Comparison of ENCODE assay signal across 29 mouse cellular contexts in genomic region chrX:12494535-12494934, GRCm38 (mm10).
A peak's percentile ranks its signal among the peaks of the same experiment; 100 is the strongest.
DNase-seq lines count a peak whose midpoint lies in the region; ATAC-seq and TF ChIP-seq lines count a peak whose summit lies in the region.
"Had no signal": no experiment of that assay in that cellular context is flagged by ENCODE, and none has a peak within 500 bp of the region (broad histone marks: within the 10 kb centered on the region; RNA-seq: fewer than 3 reads in every experiment).

No protein-coding gene starts in this region.

- H3K27me3 ChIP-seq in liver, embryonic 13.5 days = no peaks in the 10 kb centered on the region
- peaks cover 5% of the 10 kb centered on the region; the same call in 1 of the 2 replicates for H3K27me3 ChIP-seq in liver, embryonic 11.5 days (replicated peaks; ENCODE audit: control insufficient read depth, insufficient read depth, low read length)
- H3K27me3 ChIP-seq in G1E (ENCODE audit: insufficient read depth, low read length) = no peaks in the 10 kb centered on the region
- H3K27me3 ChIP-seq in intestine, embryonic 15.5 days (replicated peaks) = no peaks in the 10 kb centered on the region; the same call in 1 of the 2 replicates
- H3K27me3 ChIP-seq: CH12.LX; embryonic facial prominence, embryonic 12.5 days; forebrain, embryonic 15.5 days; hindbrain, embryonic 15.5 days; liver, embryonic 15.5 days; lung, embryonic 15.5 days; midbrain, embryonic 12.5 days; neural tube, embryonic 13.5 days had no signal

- ATAC-seq in liver, embryonic 13.5 days (ENCODE audit: low read depth) = peak; percentile 43; the same call in 1 of the 2 replicates
- ATAC-seq in liver, embryonic 11.5 days (replicated peaks; ENCODE audit: low FRiP score) = no peak
- peak; percentile 65 for ATAC-seq in G1E (ENCODE audit: extremely low read depth, insufficient number of reproducible peaks, low FRiP score, poor library complexity, severe bottlenecking)
- 0 out of 2 replicates have a peak, but pooled peaks have one; percentile 22 for ATAC-seq in common myeloid progenitor, adult 5-6 weeks (replicated peaks; ENCODE audit: low read depth, poor library complexity, severe bottlenecking)
- no peak for ATAC-seq in intestine, embryonic 15.5 days
- ATAC-seq: forebrain, embryonic 15.5 days; inflammation-experienced regulatory T-cells, adult 6 months had no signal

- no peak overlapping the region for H3K4me2 ChIP-seq in liver, embryonic 13.5 days
- no peak overlapping the region for H3K4me2 ChIP-seq in liver, embryonic 11.5 days
- no peak overlapping the region for H3K4me2 ChIP-seq in intestine, embryonic 15.5 days (replicated peaks)
- H3K4me2 ChIP-seq: embryonic facial prominence, embryonic 12.5 days; forebrain, embryonic 15.5 days; heart, embryonic 13.5 days; hindbrain, embryonic 15.5 days; limb, embryonic 12.5 days; liver, embryonic 15.5 days; lung, embryonic 15.5 days; midbrain, embryonic 12.5 days; neural tube, embryonic 13.5 days had no signal

- WGBS in liver, embryonic 13.5 days (ENCODE audit: insufficient replicate concordance) = 37% methylated on average over 6 of the region's 6 CpGs
- WGBS in liver, embryonic 11.5 days = 55% methylated on average over 6 of the region's 6 CpGs
- 73% methylated on average over 6 of the region's 6 CpGs for WGBS in intestine, embryonic 15.5 days

- TF ChIP-seq CTCF in G1E (IDR thresholded peaks at IDR 0.05; ENCODE audit: low read depth, low read length) = no peak

- peak; percentile 17 to 47 for DNase-seq in adrenal gland, adult (ENCODE audit: inconsistent age in 2 of 2, low spot score in 1 of 2)
- no peak for DNase-seq in adrenal gland, postnatal 10 days
- peak; percentile 2 for DNase-seq in liver, embryonic 13.5 days
- DNase-seq in liver, embryonic 11.5 days (ENCODE audit: low spot score) = no peak
- DNase-seq in G1E (ENCODE audit: low spot score) (peak; percentile 8), adipocyte (ENCODE audit: low spot score) (no peak)
- DNase-seq: cerebellum, adult 2 months; cerebellum, postnatal 25 days; heart, postnatal 14 days; kidney, adult 18-20 months; kidney, postnatal 36 days; right cerebral cortex, postnatal 14 days; thymus, postnatal 36 days had no signal

- H3K27ac ChIP-seq in liver, embryonic 13.5 days = no peak overlapping the region
- no peak overlapping the region for H3K27ac ChIP-seq in liver, embryonic 11.5 days (ENCODE audit: low read depth, low read length)
- no peak overlapping the region for H3K27ac ChIP-seq in intestine, embryonic 15.5 days
- H3K27ac ChIP-seq: embryonic facial prominence, embryonic 12.5 days; forebrain, embryonic 15.5 days; heart, embryonic 13.5 days; hindbrain, embryonic 10.5 days; hindbrain, embryonic 15.5 days; layer of hippocampus, adult 2 months; left cerebral cortex, adult 2 months; limb, embryonic 12.5 days; liver, embryonic 15.5 days; lung, embryonic 15.5 days; midbrain, embryonic 12.5 days; neural tube, embryonic 13.5 days had no signal

- no peak overlapping the region for H3K9ac ChIP-seq in liver, embryonic 13.5 days
- no peak overlapping the region for H3K9ac ChIP-seq in liver, embryonic 11.5 days (ENCODE audit: low read depth, low read length)
- H3K9ac ChIP-seq in intestine, embryonic 15.5 days = no peak overlapping the region
- H3K9ac ChIP-seq: embryonic facial prominence, embryonic 12.5 days; forebrain, embryonic 15.5 days; heart, embryonic 13.5 days; hindbrain, embryonic 15.5 days; limb, embryonic 12.5 days; liver, embryonic 15.5 days; lung, embryonic 15.5 days; midbrain, embryonic 12.5 days; neural tube, embryonic 13.5 days had no signal

- H3K4me3 ChIP-seq in liver, embryonic 13.5 days (replicated peaks) = no peak overlapping the region
- H3K4me3 ChIP-seq in liver, embryonic 11.5 days (ENCODE audit: low read depth, low read length) = no peak overlapping the region
- H3K4me3 ChIP-seq in G1E (ENCODE audit: low read depth, low read length) = peak overlapping the region; percentile 33; the same call in 1 of the 2 replicates
- H3K4me3 ChIP-seq in intestine, embryonic 15.5 days (replicated peaks) = no peak overlapping the region
- H3K4me3 ChIP-seq: embryonic facial prominence, embryonic 12.5 days; forebrain, embryonic 15.5 days; heart, embryonic 13.5 days; hindbrain, embryonic 10.5 days; hindbrain, embryonic 15.5 days; layer of hippocampus, adult 2 months; left cerebral cortex, adult 2 months; limb, embryonic 12.5 days; liver, embryonic 15.5 days; lung, embryonic 15.5 days; midbrain, embryonic 12.5 days; neural tube, embryonic 13.5 days had no signal

- H3K9me3 ChIP-seq in liver, embryonic 13.5 days (replicated peaks) = no peaks in the 10 kb centered on the region
- H3K9me3 ChIP-seq in liver, embryonic 11.5 days (ENCODE audit: control insufficient read depth, low read length) = no peaks in the 10 kb centered on the region
- H3K9me3 ChIP-seq in G1E (replicated peaks) = peaks cover 3% of the 10 kb centered on the region
- no peaks in the 10 kb centered on the region for H3K9me3 ChIP-seq in intestine, embryonic 15.5 days
- H3K9me3 ChIP-seq: embryonic facial prominence, embryonic 12.5 days; forebrain, embryonic 15.5 days; heart, embryonic 13.5 days; hindbrain, embryonic 10.5 days; hindbrain, embryonic 15.5 days; limb, embryonic 12.5 days; liver, embryonic 15.5 days; lung, embryonic 15.5 days; midbrain, embryonic 12.5 days; neural tube, embryonic 13.5 days had no signal

- H3K36me3 ChIP-seq in liver, embryonic 13.5 days = no peaks in the 10 kb centered on the region
- no peaks in the 10 kb centered on the region for H3K36me3 ChIP-seq in liver, embryonic 11.5 days (ENCODE audit: control insufficient read depth, insufficient read depth, low read length)
- no peaks in the 10 kb centered on the region for H3K36me3 ChIP-seq in G1E (replicated peaks)
- H3K36me3 ChIP-seq in intestine, embryonic 15.5 days = no peaks in the 10 kb centered on the region
- H3K36me3 ChIP-seq: embryonic facial prominence, embryonic 12.5 days; forebrain, embryonic 15.5 days; heart, embryonic 13.5 days; hindbrain, embryonic 10.5 days; hindbrain, embryonic 15.5 days; limb, embryonic 12.5 days; liver, embryonic 15.5 days; lung, embryonic 15.5 days; midbrain, embryonic 12.5 days; neural tube, embryonic 13.5 days had no signal

- peaks cover 23% of the 10 kb centered on the region; the same call in 1 of the 2 replicates for H3K4me1 ChIP-seq in liver, embryonic 13.5 days (replicated peaks)
- H3K4me1 ChIP-seq in liver, embryonic 11.5 days (replicated peaks; ENCODE audit: control insufficient read depth, insufficient read depth, low read length) = no peaks in the 10 kb centered on the region
- peaks cover 48% of the 10 kb centered on the region for H3K4me1 ChIP-seq in G1E (ENCODE audit: insufficient read depth, low read depth, low read length)
- H3K4me1 ChIP-seq in intestine, embryonic 15.5 days (replicated peaks) = no peaks in the 10 kb centered on the region
- H3K4me1 ChIP-seq: embryonic facial prominence, embryonic 12.5 days; hindbrain, embryonic 10.5 days; midbrain, embryonic 12.5 days had no signal

Comparison
In these comparisons a context has a peak if more than half of its experiments do, and no peak if none do; other contexts are left out.
1. DNase-seq: peak in adrenal gland, adult (2 of 2), liver, embryonic 13.5 days (single experiment) and G1E (single experiment); none in adrenal gland, postnatal 10 days (single experiment), liver, embryonic 11.5 days (single experiment) and adipocyte (single experiment).
2. ATAC-seq: peak in liver, embryonic 13.5 days (single experiment), G1E (single experiment) and common myeloid progenitor, adult 5-6 weeks (single experiment); none in liver, embryonic 11.5 days (single experiment) and intestine, embryonic 15.5 days (single experiment).